Mouse (Mus musculus): ENCODE data around the gene Calm4.

GRCm38 (mm10) chr13:3807131-3807827, 30.3 kb upstream of the Calm4 start:
- TF ChIP-seq GATA1 (IDR thresholded peaks at IDR 0.05; ENCODE audit: borderline replicate concordance, low read length) (no peak), FLI1 (IDR thresholded peaks at IDR 0.05; ENCODE audit: low read length) (no peak)

Measured in megakaryocyte, embryonic 14.5 days (primary cell).